Mouse (Mus musculus) intestine, embryonic 14.5 days (tissue): ENCODE measurements around the gene Kctd7. TPM values are rescaled to one million over a fixed set of nuclear protein-coding genes. Genes with fewer than 3 reads are reported as not detected.
A peak's percentile ranks its signal among the peaks of the same experiment; 100 is the strongest.

ENCODE experiments used
- ATAC-seq: fragments of 200-750 bp; cut with Nextera tagmentation; replicated peaks from 2 replicates; pipeline ENCODE4 v1.8.0; 2017; ENCODE audit warnings: low read depth, moderate number of reproducible peaks, moderate TSS enrichment, moderate library complexity; ENCODE audit not compliant: low FRiP score, low TSS enrichment
- DNase-seq: peaks from one replicate; pipeline ENCODE4 v3.0.0-alpha.2; 2018; ENCODE audit warnings: low spot score
- H3K27ac ChIP-seq: fragments of 300-500 bp; sonication (generic); 2 replicates; pipeline ENCODE4 v1.5.1; 2014; ENCODE audit warnings: low read depth, mild to moderate bottlenecking, control low read depth
- H3K27me3 ChIP-seq: fragments of 300-500 bp; sonication (generic); replicated peaks from 2 replicates; pipeline ENCODE4 v1.6.1; 2014; ENCODE audit warnings: low read length, control low read depth; ENCODE audit not compliant: control insufficient read depth, insufficient read depth
- H3K36me3 ChIP-seq: fragments of 300-500 bp; sonication (generic); 2 replicates; pipeline ENCODE4 v1.6.1; 2014; ENCODE audit warnings: low read length, control low read depth; ENCODE audit not compliant: control insufficient read depth, insufficient read depth
- H3K4me1 ChIP-seq: fragments of 300-500 bp; sonication (generic); replicated peaks from 2 replicates; pipeline ENCODE4 v1.6.1; 2014; ENCODE audit warnings: low read length, control low read depth, mixed read lengths; ENCODE audit not compliant: control insufficient read depth, insufficient read depth
- H3K4me2 ChIP-seq: fragments of 300-500 bp; sonication (generic); 2 replicates; pipeline ENCODE4 v1.6.1; 2014; ENCODE audit warnings: low read length
- H3K4me3 ChIP-seq: fragments of 300-500 bp; sonication (generic); 2 replicates; pipeline ENCODE4 v1.5.1; 2014; ENCODE audit warnings: low read depth, low read length, control low read depth, mixed read lengths
- H3K9ac ChIP-seq: fragments of 300-500 bp; sonication (generic); 2 replicates; pipeline ENCODE4 v1.6.1; 2014; ENCODE audit warnings: mild to moderate bottlenecking, low read length
- H3K9me3 ChIP-seq: fragments of 300-500 bp; sonication (generic); 2 replicates; pipeline ENCODE4 v1.6.1; 2016; ENCODE audit warnings: low read length, control low read depth; ENCODE audit not compliant: control insufficient read depth
- WGBS: fragments of 180-500 bp; shearing (Covaris S2); extraction: QIAGEN DNeasy Blood & Tissue Kit; methylation state at CpG from one replicate; pipeline ENCODE4 v1.1.7; 2014; 5-methylcytosine and 5-hydroxymethylcytosine counted together
- polyA plus RNA-seq: library from polyadenylated mRNA; unstranded; fragments of >200 nt; fragmentation: Nextera tagmentation; extraction: Ambion mirVana; gene quantifications from 2 replicates; pipeline ENCODE4 v1.2.1, GENCODE M21; 2014

The Kctd7 gene
- polyA plus RNA-seq, 1 experiment from 2014 or later, result 5.5 TPM

GRCm38 (mm10) chr5:130171956-130172601 is 27.4 kb downstream of the Kctd7 start:
- Histone ChIP-seq H3K9me3 (no peaks in the 10 kb centered on the region), H3K27ac (peak overlapping the region; percentile 68), H3K27me3 (no peaks in the 10 kb centered on the region), H3K9ac (peak overlapping the region; percentile 75), H3K36me3 (no peaks in the 10 kb centered on the region), H3K4me1 (peaks cover 17% of the 10 kb centered on the region), H3K4me3 (peak overlapping the region; percentile 91), H3K4me2 (peak overlapping the region; percentile 86)
- under 1% methylated on average over 37 of the region's 46 CpGs for WGBS
- DNase-seq (peak; percentile 84), ATAC-seq (peak; percentile 84)

DNA sequence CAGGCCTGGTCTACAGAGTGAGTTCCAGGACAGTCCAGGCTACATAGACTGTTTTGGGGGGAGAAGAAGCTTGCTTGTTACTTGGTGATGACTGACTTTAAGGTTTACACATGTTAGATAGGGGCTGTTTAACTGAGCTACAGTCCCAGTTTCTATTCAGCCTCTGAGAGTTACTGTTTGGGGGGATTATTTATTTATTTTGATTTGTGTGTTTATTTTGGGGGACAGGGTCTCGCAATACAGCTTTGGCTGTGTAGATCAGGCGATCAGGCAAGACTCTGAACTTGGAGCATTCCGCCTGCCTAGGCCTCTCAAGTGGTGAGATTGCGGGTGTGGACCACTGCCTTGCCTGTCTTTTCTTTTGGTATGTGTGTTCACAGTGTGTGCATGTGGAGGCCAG is 28.4 kb downstream of the Kctd7 start:
- Histone ChIP-seq H3K4me1 (peaks cover 17% of the 10 kb centered on the region), H3K4me3 (0 out of 2 replicates have a peak overlapping the region, but pooled peaks have one; percentile 91), H3K4me2 (peak overlapping the region; percentile 86), H3K27me3 (no peaks in the 10 kb centered on the region), H3K36me3 (no peaks in the 10 kb centered on the region), H3K27ac (no peak overlapping the region), H3K9ac (no peak overlapping the region), H3K9me3 (no peaks in the 10 kb centered on the region)
- 86% methylated on average over 4 of the region's 4 CpGs for WGBS
- DNase-seq (no peak), ATAC-seq (no peak)

- no peak for DNase-seq
- 62% methylated on average over 4 of the region's 4 CpGs for WGBS
- no peak for ATAC-seq
Measured at GRCm38 (mm10) chr5:130177871-130178270, 33.2 kb downstream of the Kctd7 start.

GRCm38 (mm10) chr5:130180362-130180761 is 35.7 kb downstream of the Kctd7 start:
- no peaks in the 10 kb centered on the region for H3K9me3 ChIP-seq
- no peaks in the 10 kb centered on the region for H3K36me3 ChIP-seq
- ATAC-seq, result no peak
- WGBS, result 72% methylated on average over 7 of the region's 7 CpGs
- H3K4me1 ChIP-seq, result peaks cover 9% of the 10 kb centered on the region
- no peak overlapping the region for H3K4me2 ChIP-seq
- no peak overlapping the region for H3K4me3 ChIP-seq
- H3K9ac ChIP-seq, result no peak overlapping the region
- no peaks in the 10 kb centered on the region for H3K27me3 ChIP-seq
- no peak overlapping the region for H3K27ac ChIP-seq
- DNase-seq, result no peak

More at GRCm38 (mm10) chr5:130177871-130178270, 33.2 kb downstream of the Kctd7 start:
- Histone ChIP-seq H3K4me3 (no peak overlapping the region), H3K36me3 (no peaks in the 10 kb centered on the region), H3K4me2 (no peak overlapping the region), H3K9ac (no peak overlapping the region), H3K27me3 (no peaks in the 10 kb centered on the region), H3K27ac (no peak overlapping the region), H3K9me3 (no peaks in the 10 kb centered on the region), H3K4me1 (peaks cover 13% of the 10 kb centered on the region)

GRCm38 (mm10) chr5:130181740-130182540 is 37.3 kb downstream of the Kctd7 start:
- Histone ChIP-seq H3K4me2 (no peak overlapping the region), H3K9me3 (no peaks in the 10 kb centered on the region), H3K4me3 (no peak overlapping the region), H3K27ac (no peak overlapping the region; the same call in 1 of the 2 replicates), H3K9ac (no peak overlapping the region), H3K4me1 (peaks cover 9% of the 10 kb centered on the region), H3K27me3 (no peaks in the 10 kb centered on the region), H3K36me3 (no peaks in the 10 kb centered on the region)
- peak; percentile 55 for DNase-seq
- 63% methylated on average over 6 of the region's 6 CpGs for WGBS
- ATAC-seq, result no peak; the same call in 1 of the 2 replicates

DNA sequence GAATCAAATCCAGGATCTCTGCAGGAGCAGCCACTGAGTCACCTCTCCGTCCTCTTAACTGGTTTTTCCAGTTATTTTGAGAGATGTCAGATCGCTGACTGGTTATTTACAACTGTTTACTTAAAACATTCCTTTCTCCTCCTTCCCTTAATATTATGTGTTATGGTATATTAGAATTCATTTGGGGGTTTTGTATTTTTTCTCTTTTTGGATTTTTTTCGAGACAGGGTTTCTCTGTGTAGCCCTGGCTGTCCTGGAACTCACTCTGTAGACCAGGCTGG is 37.8 kb downstream of the Kctd7 start:
- no peaks in the 10 kb centered on the region for H3K9me3 ChIP-seq
- no peaks in the 10 kb centered on the region for H3K36me3 ChIP-seq
- peaks cover 9% of the 10 kb centered on the region for H3K4me1 ChIP-seq
- no peak overlapping the region for H3K9ac ChIP-seq
- no peaks in the 10 kb centered on the region for H3K27me3 ChIP-seq
- no peak overlapping the region for H3K4me2 ChIP-seq
- DNase-seq (no peak), ATAC-seq (no peak)
- H3K27ac ChIP-seq, result no peak overlapping the region
- 40% methylated on average over 3 of the region's 3 CpGs for WGBS
- H3K4me3 ChIP-seq, result no peak overlapping the region

- Histone ChIP-seq H3K27me3 (no peaks in the 10 kb centered on the region), H3K9me3 (no peaks in the 10 kb centered on the region), H3K4me3 (no peak overlapping the region), H3K9ac (no peak overlapping the region), H3K36me3 (peaks cover 7% of the 10 kb centered on the region), H3K4me2 (no peak overlapping the region), H3K4me1 (peaks cover 9% of the 10 kb centered on the region), H3K27ac (no peak overlapping the region)
- no peak for ATAC-seq
- 86% methylated on average over 9 of the region's 9 CpGs for WGBS
- DNase-seq, result no peak
Measured at GRCm38 (mm10) chr5:130184193-130184856, 39.7 kb downstream of the Kctd7 start.

GRCm38 (mm10) chr5:130185312-130185711 is 40.7 kb downstream of the Kctd7 start:
- H3K4me3 ChIP-seq, result no peak overlapping the region
- H3K27ac ChIP-seq, result no peak overlapping the region
- H3K4me2 ChIP-seq, result no peak overlapping the region
- peaks cover 16% of the 10 kb centered on the region for H3K36me3 ChIP-seq
- no peaks in the 10 kb centered on the region for H3K27me3 ChIP-seq
- ATAC-seq (no peak), DNase-seq (no peak)
- no peaks in the 10 kb centered on the region for H3K9me3 ChIP-seq
- WGBS, result 79% methylated on average over 6 of the region's 6 CpGs
- H3K9ac ChIP-seq, result no peak overlapping the region
- peaks cover 9% of the 10 kb centered on the region for H3K4me1 ChIP-seq
